Mouse (Mus musculus) CH12.LX (cell line): ENCODE results near the gene Rab29.

Source experiments
- CHD2 ChIP-seq: IDR thresholded peaks from 2 replicates; pipeline ENCODE4 v1.6.1; 2011; ENCODE audit warnings: low read length, improper control_type of control experiment
- CTCF ChIP-seq, 2 experiments: IDR thresholded peaks in 1 of 2; conservative IDR thresholded peaks in 1 of 2; 2 replicates each; pipeline ENCODE4 v1.5.1; 2011 to 2012; ENCODE audit warnings: low read depth in 2 of 2, low read length in 2 of 2, improper control_type of control experiment in 1 of 2, inconsistent platforms in 1 of 2, mild to moderate bottlenecking in 1 of 2, moderate library complexity in 1 of 2
- EP300 ChIP-seq: IDR thresholded peaks from 2 replicates; pipeline ENCODE4 v1.6.1; 2011; ENCODE audit warnings: low read length, improper control_type of control experiment
- GABPA ChIP-seq: IDR thresholded peaks from 2 replicates; pipeline ENCODE4 v1.6.1; 2012; ENCODE audit warnings: low read depth, low read length, improper control_type of control experiment, inconsistent platforms; ENCODE audit not compliant: insufficient replicate concordance
- JUND ChIP-seq: conservative IDR thresholded peaks from 2 replicates; pipeline ENCODE4 v1.6.1; 2011; ENCODE audit warnings: low read depth, low read length, improper control_type of control experiment
- MEF2A ChIP-seq: IDR thresholded peaks from 2 replicates; pipeline ENCODE4 v1.6.1; 2014; ENCODE audit warnings: low read depth, mild to moderate bottlenecking, inconsistent platforms, low read length, improper control_type of control experiment, borderline replicate concordance
- POLR2A ChIP-seq: IDR thresholded peaks from 2 replicates; pipeline ENCODE4 v1.6.1; 2011; ENCODE audit warnings: low read depth, mild to moderate bottlenecking, improper control_type of control experiment, low read length
- SMC3 ChIP-seq: IDR thresholded peaks from 2 replicates; pipeline ENCODE4 v1.6.1; 2011; ENCODE audit warnings: low read depth, low read length, improper control_type of control experiment
- TCF12 ChIP-seq: IDR thresholded peaks from 2 replicates; pipeline ENCODE4 v1.6.1; 2014; ENCODE audit warnings: low read depth, mild to moderate bottlenecking, inconsistent platforms, low read length, improper control_type of control experiment
- USF1 ChIP-seq: IDR thresholded peaks from 2 replicates; pipeline ENCODE4 v1.6.1; 2014; ENCODE audit warnings: low read depth, mild to moderate bottlenecking, inconsistent platforms, low read length, improper control_type of control experiment
- USF2 ChIP-seq: conservative IDR thresholded peaks from 2 replicates; pipeline ENCODE4 v1.6.1; 2011; ENCODE audit warnings: low read depth, low read length, improper control_type of control experiment
- ZKSCAN1 ChIP-seq: IDR thresholded peaks from 2 replicates; pipeline ENCODE4 v1.6.1; 2012; ENCODE audit warnings: low read depth, inconsistent platforms, low read length, improper control_type of control experiment, borderline replicate concordance
- ZNF384 ChIP-seq: IDR thresholded peaks from 2 replicates; pipeline ENCODE4 v1.6.1; 2012; ENCODE audit warnings: low read depth, low read length, improper control_type of control experiment, inconsistent platforms

DNA sequence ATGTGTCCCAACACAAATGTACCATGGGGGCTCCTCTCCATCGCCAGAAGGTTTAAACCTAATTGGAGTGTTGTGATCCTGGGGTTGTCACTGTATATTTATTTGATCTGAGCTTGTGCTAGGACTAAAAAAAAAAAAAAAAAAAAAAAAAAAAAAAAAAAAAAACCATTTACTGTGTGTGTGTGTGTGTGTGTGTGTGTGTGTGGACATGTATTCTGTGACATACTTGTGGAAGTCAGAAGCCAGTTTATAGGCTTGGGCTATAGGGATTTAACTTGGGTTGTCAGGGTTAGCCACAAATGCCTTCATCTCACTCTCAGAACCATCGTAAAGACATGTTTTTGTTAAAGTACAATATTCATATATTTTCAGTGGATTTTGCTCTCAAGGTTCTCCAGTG is 2.5 kb downstream of the Rab29 start:
- TF ChIP-seq CTCF (conservative IDR thresholded peaks at IDR 0.05 in 1 of 2, IDR thresholded peaks at IDR 0.05 in 1 of 2; ENCODE audit: low read depth in 2 of 2, low read length in 2 of 2) (no peak), POLR2A (no peak), CHD2 (no peak), MEF2A (no peak), TCF12 (no peak), EP300 (no peak), ZKSCAN1 (no peak), JUND (no peak), USF2 (no peak), GABPA (no peak), ZNF384 (peak; percentile 60), SMC3 (no peak), USF1 (no peak)
